Comparison of ENCODE assay signal across 19 mouse cellular contexts in genomic region chr1:159932092-159932491, GRCm38 (mm10).
DNase-seq lines count a peak whose midpoint lies in the region; ATAC-seq and TF ChIP-seq lines count a peak whose summit lies in the region.
"Had no signal": no experiment of that assay in that cellular context is flagged by ENCODE, and none has a peak within 500 bp of the region (broad histone marks: within the 10 kb centered on the region; RNA-seq: fewer than 3 reads in every experiment).

No protein-coding gene starts in this region.

- TF ChIP-seq CTCF in hindbrain, postnatal 0 days (IDR thresholded peaks at IDR 0.05; ENCODE audit: low read depth) = no peak; the same call in 1 of the 2 replicates
- TF ChIP-seq CTCF in brain, embryonic 14.5 days (IDR thresholded peaks at IDR 0.05; ENCODE audit: borderline replicate concordance, extremely low read depth, insufficient read depth, insufficient read length) = peak; percentile 13; the same call in 1 of the 2 replicates

- 0 out of 2 replicates have a peak, but pooled peaks have one; percentile 18 for ATAC-seq in hindbrain, postnatal 0 days

- no peak for DNase-seq in hindbrain, postnatal 0 days (ENCODE audit: low spot score)
- no peak for DNase-seq in hindbrain, embryonic 10.5 days (ENCODE audit: low spot score)
- DNase-seq in lung, postnatal 36 days = peak; percentile 27
- no peak for DNase-seq in lung, adult 18-20 months
- peak; percentile 20 for DNase-seq in NIH3T3 (ENCODE audit: low read depth)
- peak; percentile 4 for DNase-seq in brain, embryonic 14.5 days (ENCODE audit: low read depth)
- no peak for DNase-seq in thymus, postnatal 10 days (ENCODE audit: low spot score in 2 of 2)
- no peak for DNase-seq in spleen, postnatal 14 days (ENCODE audit: low spot score in 2 of 2)
- DNase-seq: adrenal gland, postnatal 36 days; heart, postnatal 14 days; layer of hippocampus, postnatal 36 days; thymus, postnatal 4 days had no signal

- H3K4me1 ChIP-seq in hindbrain, postnatal 0 days (ENCODE audit: insufficient read depth, low read length) = no peaks in the 10 kb centered on the region
- no peaks in the 10 kb centered on the region for H3K4me1 ChIP-seq in hindbrain, embryonic 10.5 days (replicated peaks)
- H3K4me1 ChIP-seq: embryonic facial prominence, embryonic 10.5 days; heart, embryonic 12.5 days; hindbrain, embryonic 13.5 days; kidney, embryonic 15.5 days; midbrain, embryonic 12.5 days had no signal

- no peak overlapping the region for H3K27ac ChIP-seq in hindbrain, postnatal 0 days
- no peak overlapping the region for H3K27ac ChIP-seq in hindbrain, embryonic 10.5 days
- H3K27ac ChIP-seq: embryonic facial prominence, embryonic 10.5 days; hindbrain, embryonic 13.5 days; kidney, embryonic 15.5 days; liver, embryonic 14.5 days; macrophage; midbrain, embryonic 12.5 days had no signal

- H3K4me2 ChIP-seq in hindbrain, postnatal 0 days (ENCODE audit: low read depth, low read length) = no peak overlapping the region
- H3K4me2 ChIP-seq: heart, embryonic 12.5 days; hindbrain, embryonic 13.5 days; kidney, embryonic 15.5 days; midbrain, embryonic 12.5 days had no signal

- no peaks in the 10 kb centered on the region for H3K36me3 ChIP-seq in hindbrain, postnatal 0 days (ENCODE audit: insufficient read depth, low read length)
- no peaks in the 10 kb centered on the region for H3K36me3 ChIP-seq in hindbrain, embryonic 10.5 days
- H3K36me3 ChIP-seq: embryonic facial prominence, embryonic 10.5 days; heart, embryonic 12.5 days; hindbrain, embryonic 13.5 days; kidney, embryonic 15.5 days; midbrain, embryonic 12.5 days had no signal

- H3K9ac ChIP-seq in hindbrain, postnatal 0 days (replicated peaks; ENCODE audit: low read length) = no peak overlapping the region
- H3K9ac ChIP-seq: heart, embryonic 12.5 days; hindbrain, embryonic 13.5 days; kidney, embryonic 15.5 days; liver, embryonic 14.5 days; midbrain, embryonic 12.5 days had no signal

- TF ChIP-seq POLR2A in brain, embryonic 14.5 days (IDR thresholded peaks at IDR 0.05; ENCODE audit: borderline replicate concordance, extremely low read depth, insufficient read depth, insufficient read length, poor library complexity, severe bottlenecking) = no peak

- H3K9me3 ChIP-seq in hindbrain, postnatal 0 days (ENCODE audit: low read length) = no peaks in the 10 kb centered on the region
- no peaks in the 10 kb centered on the region for H3K9me3 ChIP-seq in hindbrain, embryonic 10.5 days
- H3K9me3 ChIP-seq: embryonic facial prominence, embryonic 10.5 days; heart, embryonic 12.5 days; hindbrain, embryonic 13.5 days; kidney, embryonic 15.5 days; midbrain, embryonic 12.5 days had no signal

- no peaks in the 10 kb centered on the region for H3K27me3 ChIP-seq in hindbrain, postnatal 0 days (ENCODE audit: insufficient read depth, low read length)
- H3K27me3 ChIP-seq in hindbrain, embryonic 10.5 days (ENCODE audit: insufficient read depth, poor library complexity, severe bottlenecking) = no peaks in the 10 kb centered on the region
- H3K27me3 ChIP-seq: heart, embryonic 12.5 days; kidney, embryonic 15.5 days; midbrain, embryonic 12.5 days had no signal

- H3K4me3 ChIP-seq in hindbrain, postnatal 0 days (ENCODE audit: low read length) = no peak overlapping the region
- H3K4me3 ChIP-seq in hindbrain, embryonic 10.5 days = no peak overlapping the region
- H3K4me3 ChIP-seq: embryonic facial prominence, embryonic 10.5 days; heart, embryonic 12.5 days; hindbrain, embryonic 13.5 days; kidney, embryonic 15.5 days; midbrain, embryonic 12.5 days had no signal

Comparison
In these comparisons a context has a peak if more than half of its experiments do, and no peak if none do; other contexts are left out.
1. DNase-seq: peak in lung, postnatal 36 days (single experiment), NIH3T3 (single experiment) and brain, embryonic 14.5 days (single experiment); none in hindbrain, postnatal 0 days (single experiment), hindbrain, embryonic 10.5 days (single experiment), lung, adult 18-20 months (0 of 2), thymus, postnatal 10 days (0 of 2) and spleen, postnatal 14 days (0 of 2).